Mouse (Mus musculus) liver, embryonic 11.5 days (tissue): Measurements from ENCODE around the gene Cd8a. TPM values are rescaled to one million over a fixed set of nuclear protein-coding genes. Genes with fewer than 3 reads are reported as not detected.

ENCODE experiments used
- ATAC-seq: fragments of 200-750 bp; cut with Nextera tagmentation; replicated peaks from 2 replicates; pipeline ENCODE4 v1.8.0; 2017; ENCODE audit warnings: moderate number of reproducible peaks, mild to moderate bottlenecking, moderate TSS enrichment, moderate library complexity; ENCODE audit not compliant: low FRiP score
- DNase-seq: peaks from one replicate; pipeline ENCODE4 v3.0.0-alpha.2; 2017; ENCODE audit warnings: low spot score
- H3K27ac ChIP-seq: fragments of 300-500 bp; sonication (generic); 2 replicates; pipeline ENCODE4 v1.5.1; 2014; ENCODE audit warnings: mild to moderate bottlenecking, low read depth, low read length, control low read depth
- H3K27me3 ChIP-seq: fragments of 300-500 bp; sonication (generic); replicated peaks from 2 replicates; pipeline ENCODE4 v1.6.1; 2014; ENCODE audit warnings: low read length, mixed read lengths; ENCODE audit not compliant: control insufficient read depth, insufficient read depth
- H3K36me3 ChIP-seq: fragments of 300-500 bp; sonication (generic); 2 replicates; pipeline ENCODE4 v1.6.1; 2014; ENCODE audit warnings: mild to moderate bottlenecking, low read length, moderate library complexity, mixed read lengths; ENCODE audit not compliant: control insufficient read depth, insufficient read depth
- H3K4me1 ChIP-seq: fragments of 300-500 bp; sonication (generic); replicated peaks from 2 replicates; pipeline ENCODE4 v1.6.1; 2014; ENCODE audit warnings: low read length, mixed read lengths; ENCODE audit not compliant: control insufficient read depth, insufficient read depth
- H3K4me2 ChIP-seq: fragments of 300-500 bp; sonication (generic); 2 replicates; pipeline ENCODE4 v1.6.1; 2014; ENCODE audit warnings: mild to moderate bottlenecking, control low read depth, moderate library complexity
- H3K4me3 ChIP-seq: fragments of 300-500 bp; sonication (generic); 2 replicates; pipeline ENCODE4 v1.5.1; 2014; ENCODE audit warnings: low read depth, low read length, control low read depth
- H3K9ac ChIP-seq: fragments of 300-500 bp; sonication (generic); 2 replicates; pipeline ENCODE4 v1.6.1; 2014; ENCODE audit warnings: low read depth, low read length, control low read depth
- H3K9me3 ChIP-seq: fragments of 300-500 bp; sonication (generic); 2 replicates; pipeline ENCODE4 v1.6.1; 2016; ENCODE audit warnings: low read length, inconsistent platforms, mixed read lengths; ENCODE audit not compliant: control insufficient read depth
- WGBS: fragments of 180-500 bp; shearing (Covaris S2); extraction: QIAGEN DNeasy Blood & Tissue Kit; methylation state at CpG from one replicate; pipeline ENCODE4 v1.1.7; 2014; 5-methylcytosine and 5-hydroxymethylcytosine counted together
- polyA plus RNA-seq: library from polyadenylated mRNA; unstranded; fragments of >200 nt; fragmentation: Nextera tagmentation; extraction: Ambion mirVana; gene quantifications from 2 replicates; pipeline ENCODE4 v1.2.1, GENCODE M21; 2014

The Cd8a gene
- polyA plus RNA-seq, 1 experiment from 2014 or later = not detected

- Histone ChIP-seq H3K36me3 (no peaks in the 10 kb centered on the region; the same call in 1 of the 2 replicates), H3K27ac (no peak overlapping the region), H3K4me2 (no peak overlapping the region), H3K9me3 (no peaks in the 10 kb centered on the region), H3K4me3 (no peak overlapping the region), H3K4me1 (no peaks in the 10 kb centered on the region), H3K9ac (no peak overlapping the region), H3K27me3 (no peaks in the 10 kb centered on the region)
- DNase-seq (no peak), ATAC-seq (no peak)
- WGBS = 89% methylated on average over 6 of the region's 6 CpGs
Measured at GRCm38 (mm10) chr6:71420848-71421247, 47.6 kb downstream of the Cd8a start.

- no peak for DNase-seq
- no peak overlapping the region for H3K4me2 ChIP-seq
- no peak overlapping the region for H3K9ac ChIP-seq
- no peaks in the 10 kb centered on the region for H3K27me3 ChIP-seq
- H3K4me3 ChIP-seq = no peak overlapping the region
- 90% methylated on average over 3 of the region's 3 CpGs for WGBS
- no peaks in the 10 kb centered on the region for H3K4me1 ChIP-seq
- no peak for ATAC-seq
- no peaks in the 10 kb centered on the region; the same call in 1 of the 2 replicates for H3K36me3 ChIP-seq
- H3K27ac ChIP-seq = no peak overlapping the region
- no peaks in the 10 kb centered on the region for H3K9me3 ChIP-seq
Measured at GRCm38 (mm10) chr6:71422162-71422561, 48.9 kb downstream of the Cd8a start.

- ATAC-seq (no peak), DNase-seq (no peak)
- Histone ChIP-seq H3K4me2 (no peak overlapping the region), H3K36me3 (no peaks in the 10 kb centered on the region; the same call in 1 of the 2 replicates), H3K4me3 (no peak overlapping the region), H3K4me1 (no peaks in the 10 kb centered on the region), H3K9me3 (no peaks in the 10 kb centered on the region), H3K27ac (no peak overlapping the region), H3K27me3 (no peaks in the 10 kb centered on the region), H3K9ac (no peak overlapping the region)
- WGBS = 88% methylated on average over 3 of the region's 3 CpGs
Measured at GRCm38 (mm10) chr6:71423116-71423515, 49.9 kb downstream of the Cd8a start.

GRCm38 (mm10) chr6:71425681-71426080 lies 52.5 kb downstream of the Cd8a start:
- Histone ChIP-seq H3K9ac (no peak overlapping the region), H3K4me2 (no peak overlapping the region), H3K9me3 (no peaks in the 10 kb centered on the region), H3K4me1 (no peaks in the 10 kb centered on the region), H3K27me3 (no peaks in the 10 kb centered on the region), H3K27ac (no peak overlapping the region), H3K36me3 (no peaks in the 10 kb centered on the region; the same call in 1 of the 2 replicates), H3K4me3 (no peak overlapping the region)
- 93% methylated on average over 6 of the region's 6 CpGs for WGBS
- ATAC-seq = no peak
- DNase-seq = no peak

GRCm38 (mm10) chr6:71427996-71428725 lies 54.9 kb downstream of the Cd8a start:
- no peak for DNase-seq
- no peak overlapping the region for H3K4me2 ChIP-seq
- 79% methylated on average over 4 of the region's 4 CpGs for WGBS
- no peaks in the 10 kb centered on the region for H3K27me3 ChIP-seq
- no peak overlapping the region for H3K4me3 ChIP-seq
- no peaks in the 10 kb centered on the region for H3K4me1 ChIP-seq
- no peak overlapping the region for H3K9ac ChIP-seq
- no peak for ATAC-seq
- no peaks in the 10 kb centered on the region for H3K9me3 ChIP-seq
- no peaks in the 10 kb centered on the region; the same call in 1 of the 2 replicates for H3K36me3 ChIP-seq
- no peak overlapping the region for H3K27ac ChIP-seq

Other genes with a start within 250 kb of the Cd8a start
- gene Thnsl2, start 229.0 kb upstream of the Cd8a start, polyA plus RNA-seq = 5.8 and 7.6 TPM in 2 replicates
- gene Fabp1, start 173.6 kb upstream of the Cd8a start, polyA plus RNA-seq = 59.9 and 63.9 TPM in 2 replicates
- 35.5 and 40.3 TPM in 2 replicates for gene Krcc1, start 101.8 kb upstream of the Cd8a start, polyA plus RNA-seq
- 1.4 and 1.6 TPM in 2 replicates for gene Smyd1, start 51.2 kb upstream of the Cd8a start, polyA plus RNA-seq
- not detected in 2 replicates for gene Cd8b1, start 50.6 kb upstream of the Cd8a start, polyA plus RNA-seq
- 9.4 and 10.0 TPM in 2 replicates for gene Rmnd5a, start 67.2 kb downstream of the Cd8a start, polyA plus RNA-seq
- gene Rnf103, start 120.5 kb downstream of the Cd8a start, polyA plus RNA-seq = 13.6 and 13.7 TPM in 2 replicates
- gene Chmp3, start 170.4 kb downstream of the Cd8a start, polyA plus RNA-seq = 48.2 and 54.3 TPM in 2 replicates